Mouse (Mus musculus) stomach, embryonic 14.5 days (tissue): ENCODE results near the gene Cda. TPM values are rescaled to one million over a fixed set of nuclear protein-coding genes. Genes with fewer than 3 reads are reported as not detected.

Experiments used
- ATAC-seq: fragments of 200-750 bp; cut with Nextera tagmentation; 2 replicates; pipeline ENCODE4 v1.8.0; 2017; ENCODE audit warnings: low read depth, moderate TSS enrichment; ENCODE audit not compliant: insufficient number of reproducible peaks, insufficient read depth, low FRiP score
- H3K27ac ChIP-seq: fragments of 300-500 bp; sonication (generic); 2 replicates; pipeline ENCODE4 v1.5.1; 2014; ENCODE audit warnings: mild to moderate bottlenecking, low read length, moderate library complexity, mixed read lengths
- H3K27me3 ChIP-seq: fragments of 300-500 bp; sonication (generic); 2 replicates; pipeline ENCODE4 v1.6.1; 2014; ENCODE audit warnings: low read length, control low read depth, mixed read lengths; ENCODE audit not compliant: control insufficient read depth, insufficient read depth
- H3K36me3 ChIP-seq: fragments of 300-500 bp; sonication (generic); 2 replicates; pipeline ENCODE4 v1.6.1; 2014; ENCODE audit warnings: mild to moderate bottlenecking, control low read depth, low read length, moderate library complexity, mixed read lengths; ENCODE audit not compliant: control insufficient read depth, insufficient read depth
- H3K4me1 ChIP-seq: fragments of 300-500 bp; sonication (generic); 2 replicates; pipeline ENCODE4 v1.6.1; 2014; ENCODE audit warnings: low read length, control low read depth, mixed read lengths; ENCODE audit not compliant: control insufficient read depth, insufficient read depth
- H3K4me2 ChIP-seq: fragments of 300-500 bp; sonication (generic); replicated peaks from 2 replicates; pipeline ENCODE4 v1.6.1; 2014; ENCODE audit warnings: low read depth, low read length, control low read depth
- H3K4me3 ChIP-seq: fragments of 300-500 bp; sonication (generic); 2 replicates; pipeline ENCODE4 v1.5.1; 2014; ENCODE audit warnings: low read depth, low read length, control low read depth
- H3K9ac ChIP-seq: fragments of 300-500 bp; sonication (generic); replicated peaks from 2 replicates; pipeline ENCODE4 v1.6.1; 2014; ENCODE audit warnings: low read depth, mild to moderate bottlenecking, control low read depth, low read length, moderate library complexity, mixed read lengths
- H3K9me3 ChIP-seq: fragments of 300-500 bp; sonication (generic); 2 replicates; pipeline ENCODE4 v1.6.1; 2016; ENCODE audit warnings: low read depth, low read length, control low read depth; ENCODE audit not compliant: control insufficient read depth
- WGBS: fragments of 180-500 bp; shearing (Covaris S2); extraction: QIAGEN DNeasy Blood & Tissue Kit; methylation state at CpG from one replicate; pipeline ENCODE4 v1.1.7; 2014; 5-methylcytosine and 5-hydroxymethylcytosine counted together
- polyA plus RNA-seq: library from polyadenylated mRNA; unstranded; fragments of >200 nt; fragmentation: Nextera tagmentation; extraction: Ambion mirVana; gene quantifications from 2 replicates; pipeline ENCODE4 v1.2.1, GENCODE M21; 2014

Gene Cda
- polyA plus RNA-seq, 1 experiment from 2014 or later = 8.3 TPM

GRCm38 (mm10) chr4:138343341-138343837, 24.4 kb downstream of the Cda start:
- H3K4me2 ChIP-seq = no peak overlapping the region
- no peaks in the 10 kb centered on the region for H3K27me3 ChIP-seq
- H3K9me3 ChIP-seq = no peaks in the 10 kb centered on the region
- no peak overlapping the region for H3K27ac ChIP-seq
- no peak overlapping the region for H3K4me3 ChIP-seq
- 78% methylated on average over 10 of the region's 10 CpGs for WGBS
- no peaks in the 10 kb centered on the region for H3K4me1 ChIP-seq
- no peak overlapping the region for H3K9ac ChIP-seq
- ATAC-seq = no peak
- no peaks in the 10 kb centered on the region for H3K36me3 ChIP-seq

GRCm38 (mm10) chr4:138342778-138343177, 25.0 kb downstream of the Cda start:
- Histone ChIP-seq H3K27ac (peak overlapping the region; percentile 33; the same call in 1 of the 2 replicates), H3K4me1 (no peaks in the 10 kb centered on the region), H3K36me3 (no peaks in the 10 kb centered on the region), H3K27me3 (no peaks in the 10 kb centered on the region), H3K4me2 (no peak overlapping the region), H3K4me3 (no peak overlapping the region), H3K9me3 (no peaks in the 10 kb centered on the region), H3K9ac (no peak overlapping the region)
- 70% methylated on average over 6 of the region's 6 CpGs for WGBS
- ATAC-seq = peak; percentile 67

GRCm38 (mm10) chr4:138342048-138342447, 25.7 kb downstream of the Cda start:
- WGBS = 77% methylated on average over 7 of the region's 7 CpGs
- no peak overlapping the region; the same call in 1 of the 2 replicates for H3K27ac ChIP-seq

GRCm38 (mm10) chr4:138341393-138341792, 26.4 kb downstream of the Cda start:
- Histone ChIP-seq H3K9ac (no peak overlapping the region), H3K36me3 (no peaks in the 10 kb centered on the region)

More at GRCm38 (mm10) chr4:138342048-138342447, 25.7 kb downstream of the Cda start:
- Histone ChIP-seq H3K4me2 (no peak overlapping the region), H3K9me3 (no peaks in the 10 kb centered on the region), H3K27me3 (no peaks in the 10 kb centered on the region), H3K36me3 (no peaks in the 10 kb centered on the region), H3K4me1 (no peaks in the 10 kb centered on the region), H3K4me3 (no peak overlapping the region), H3K9ac (no peak overlapping the region)
- ATAC-seq = no peak

GRCm38 (mm10) chr4:138339963-138340362, 27.8 kb downstream of the Cda start:
- 28% methylated on average over 4 of the region's 4 CpGs for WGBS
- no peaks in the 10 kb centered on the region for H3K36me3 ChIP-seq
- no peaks in the 10 kb centered on the region for H3K27me3 ChIP-seq
- no peaks in the 10 kb centered on the region for H3K9me3 ChIP-seq
- H3K4me2 ChIP-seq = no peak overlapping the region
- no peaks in the 10 kb centered on the region for H3K4me1 ChIP-seq
- H3K4me3 ChIP-seq = no peak overlapping the region
- no peak overlapping the region for H3K27ac ChIP-seq
- no peak overlapping the region for H3K9ac ChIP-seq
- no peak for ATAC-seq

More at GRCm38 (mm10) chr4:138341393-138341792, 26.4 kb downstream of the Cda start:
- Histone ChIP-seq H3K9me3 (no peaks in the 10 kb centered on the region), H3K27ac (no peak overlapping the region), H3K4me2 (no peak overlapping the region), H3K4me3 (no peak overlapping the region), H3K4me1 (no peaks in the 10 kb centered on the region), H3K27me3 (no peaks in the 10 kb centered on the region)
- WGBS = 68% methylated on average over 8 of the region's 8 CpGs
- no peak for ATAC-seq

GRCm38 (mm10) chr4:138337341-138337740, 30.5 kb downstream of the Cda start:
- Histone ChIP-seq H3K4me2 (no peak overlapping the region), H3K9ac (no peak overlapping the region), H3K4me1 (no peaks in the 10 kb centered on the region), H3K4me3 (no peak overlapping the region), H3K27ac (no peak overlapping the region), H3K27me3 (no peaks in the 10 kb centered on the region), H3K9me3 (no peaks in the 10 kb centered on the region), H3K36me3 (no peaks in the 10 kb centered on the region)
- 52% methylated on average over 9 of the region's 9 CpGs for WGBS
- no peak for ATAC-seq

- Histone ChIP-seq H3K9ac (no peak overlapping the region), H3K9me3 (no peaks in the 10 kb centered on the region), H3K27me3 (no peaks in the 10 kb centered on the region), H3K4me2 (no peak overlapping the region), H3K36me3 (no peaks in the 10 kb centered on the region), H3K27ac (no peak overlapping the region), H3K4me3 (no peak overlapping the region), H3K4me1 (no peaks in the 10 kb centered on the region)
- ATAC-seq = no peak
- WGBS = 65% methylated on average over 5 of the region's 5 CpGs
Measured at GRCm38 (mm10) chr4:138336876-138337275, 30.9 kb downstream of the Cda start.

GRCm38 (mm10) chr4:138335648-138336047, 32.1 kb downstream of the Cda start:
- no peaks in the 10 kb centered on the region for H3K4me1 ChIP-seq
- H3K27ac ChIP-seq = no peak overlapping the region
- WGBS = 85% methylated on average over 6 of the region's 6 CpGs
- H3K4me3 ChIP-seq = no peak overlapping the region
- H3K9ac ChIP-seq = no peak overlapping the region
- no peaks in the 10 kb centered on the region for H3K9me3 ChIP-seq
- no peaks in the 10 kb centered on the region for H3K27me3 ChIP-seq
- no peaks in the 10 kb centered on the region for H3K36me3 ChIP-seq
- H3K4me2 ChIP-seq = no peak overlapping the region
- ATAC-seq = no peak

GRCm38 (mm10) chr4:138335036-138335435, 32.8 kb downstream of the Cda start:
- WGBS = 83% methylated on average over 12 of the region's 12 CpGs

More at GRCm38 (mm10) chr4:138335036-138335435, 32.8 kb downstream of the Cda start:
- Histone ChIP-seq H3K4me3 (no peak overlapping the region), H3K4me1 (no peaks in the 10 kb centered on the region), H3K9me3 (no peaks in the 10 kb centered on the region), H3K9ac (no peak overlapping the region), H3K27me3 (no peaks in the 10 kb centered on the region), H3K27ac (no peak overlapping the region), H3K4me2 (no peak overlapping the region), H3K36me3 (no peaks in the 10 kb centered on the region)
- ATAC-seq = no peak
